Mouse (Mus musculus) neural tube, embryonic 11.5 days (tissue): Measurements from ENCODE around the gene Ptov1. TPM values are rescaled to one million over a fixed set of nuclear protein-coding genes. Genes with fewer than 3 reads are reported as not detected.
A peak's percentile ranks its signal among the peaks of the same experiment; 100 is the strongest.

Experiments used
- ATAC-seq: fragments of 200-750 bp; cut with Nextera tagmentation; 2 replicates; pipeline ENCODE4 v1.8.0; 2017; ENCODE audit warnings: moderate number of reproducible peaks, mild to moderate bottlenecking, moderate TSS enrichment, moderate library complexity; ENCODE audit not compliant: insufficient read depth, low FRiP score, low TSS enrichment
- DNase-seq: peaks from one replicate; pipeline ENCODE4 v3.0.0-alpha.2; 2015; ENCODE audit warnings: low spot score
- H3K27ac ChIP-seq: fragments of 300-500 bp; sonication (generic); 2 replicates; pipeline ENCODE4 v1.5.1; 2014; ENCODE audit warnings: low read depth, mild to moderate bottlenecking, low read length
- H3K27me3 ChIP-seq: fragments of 300-500 bp; sonication (generic); 2 replicates; pipeline ENCODE4 v1.6.1; 2014; ENCODE audit warnings: mild to moderate bottlenecking, low read length, mixed read lengths; ENCODE audit not compliant: control insufficient read depth, insufficient read depth
- H3K36me3 ChIP-seq: fragments of 300-500 bp; sonication (generic); 2 replicates; pipeline ENCODE4 v1.6.1; 2014; ENCODE audit warnings: mild to moderate bottlenecking, low read length, moderate library complexity, mixed read lengths; ENCODE audit not compliant: control insufficient read depth, insufficient read depth
- H3K4me1 ChIP-seq: fragments of 300-500 bp; sonication (generic); 2 replicates; pipeline ENCODE4 v1.6.1; 2014; ENCODE audit warnings: low read length, mixed read lengths; ENCODE audit not compliant: control insufficient read depth, insufficient read depth
- H3K4me2 ChIP-seq: fragments of 300-500 bp; sonication (generic); 2 replicates; pipeline ENCODE4 v1.6.1; 2014; ENCODE audit warnings: low read depth, mild to moderate bottlenecking, moderate library complexity
- H3K4me3 ChIP-seq: fragments of 300-500 bp; sonication (generic); 2 replicates; pipeline ENCODE4 v1.5.1; 2014; ENCODE audit warnings: low read depth, low read length
- H3K9ac ChIP-seq: fragments of 300-500 bp; sonication (generic); 2 replicates; pipeline ENCODE4 v1.6.1; 2014; ENCODE audit warnings: mild to moderate bottlenecking, low read length
- H3K9me3 ChIP-seq: fragments of 300-500 bp; sonication (generic); 2 replicates; pipeline ENCODE4 v1.6.1; 2016; ENCODE audit warnings: low read length; ENCODE audit not compliant: control insufficient read depth
- WGBS: fragments of 180-500 bp; shearing (Covaris S2); extraction: QIAGEN DNeasy Blood & Tissue Kit; methylation state at CpG from one replicate; pipeline ENCODE4 v1.1.7; 2014; 5-methylcytosine and 5-hydroxymethylcytosine counted together
- microRNA counts: library from miRNA; unstranded; fragments of <30 nt; microRNA quantifications from one replicate; lab custom pipeline; 2015
- microRNA-seq: library from miRNA; unstranded; fragments of <30 nt; microRNA quantifications from one replicate; pipeline ENCODE4, GENCODE M21; 2016
- polyA plus RNA-seq: library from polyadenylated mRNA; unstranded; fragments of >200 nt; fragmentation: Nextera tagmentation; extraction: Ambion mirVana; gene quantifications from 2 replicates; pipeline ENCODE4 v1.2.1, GENCODE M21; 2014

Ptov1 gene
- polyA plus RNA-seq, 1 experiment from 2014 or later = 419 TPM

DNA sequence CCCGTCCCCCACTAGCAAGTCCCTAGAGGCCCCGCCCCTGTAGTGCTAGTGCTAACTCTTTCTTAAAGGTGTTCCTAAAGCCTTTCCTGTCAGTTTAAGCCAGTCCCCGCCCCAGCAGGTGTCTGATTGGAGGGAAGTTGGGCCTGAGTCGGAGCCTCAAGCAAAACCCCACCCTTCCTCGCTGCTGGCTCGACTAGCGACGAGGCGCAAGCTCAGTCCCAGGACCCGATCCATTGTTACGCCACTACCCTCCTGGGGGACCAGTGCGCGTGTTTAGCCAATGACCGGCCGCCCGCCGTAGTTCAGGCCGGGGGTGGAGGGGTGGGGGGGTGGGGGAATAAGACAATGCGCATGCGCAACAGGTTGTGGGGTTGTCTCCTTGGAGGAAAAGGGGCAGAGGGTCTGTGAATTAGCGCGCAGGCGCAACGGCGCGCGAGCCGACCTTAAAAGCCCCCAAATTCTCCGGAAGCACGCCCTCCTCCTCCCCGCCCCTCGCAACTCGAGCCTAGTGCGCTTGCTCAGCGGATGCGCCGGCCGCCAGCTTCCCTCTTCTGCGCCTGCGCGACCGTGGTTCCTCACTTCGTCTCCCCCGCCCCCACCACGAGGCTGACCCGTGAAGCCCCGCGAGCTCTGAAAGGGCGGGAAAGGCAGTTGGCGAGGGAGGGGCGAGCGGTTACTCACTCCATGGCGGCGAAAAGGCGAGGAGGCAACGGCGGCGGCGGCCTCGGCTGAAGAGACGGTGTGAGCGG is 53.7 kb downstream of the Ptov1 start, which contains the start of the genes Nup62 and Il4i1:
Gene Nup62, plus strand, starts transcription at position 368 of the 749 bp plus-strand sequence.
Gene Il4i1, plus strand, starts transcription at position 667 of the 749 bp plus-strand sequence.
- ATAC-seq (peak; percentile 93), DNase-seq (peak; percentile 100)
- Histone ChIP-seq H3K4me2 (peak within 1 kb of the TSS; percentile 89), H3K36me3 (0 out of 2 replicates have a peak, but pooled peaks cover 3% of the 10 kb centered on the region), H3K9ac (peak within 1 kb of the TSS; percentile 96), H3K9me3 (no peaks in the 10 kb centered on the region), H3K4me3 (peak within 1 kb of the TSS; percentile 85), H3K4me1 (peaks cover 22% of the 10 kb centered on the region), H3K27ac (peak within 1 kb of the TSS; percentile 95), H3K27me3 (no peaks in the 10 kb centered on the region)
- under 1% methylated on average over 45 of the region's 62 CpGs for WGBS

GRCm38 (mm10) chr7:44814952-44815553 is 54.5 kb downstream of the Ptov1 start:
- H3K9ac ChIP-seq = peak overlapping the region; percentile 52
- 27% methylated on average over 14 of the region's 14 CpGs for WGBS
- H3K4me3 ChIP-seq = peak overlapping the region; percentile 85
- no peaks in the 10 kb centered on the region for H3K27me3 ChIP-seq
- peaks cover 22% of the 10 kb centered on the region for H3K4me1 ChIP-seq
- ATAC-seq (peak; percentile 6; the same call in 1 of the 2 replicates), DNase-seq (no peak)
- H3K9me3 ChIP-seq = no peaks in the 10 kb centered on the region
- 0 out of 2 replicates have a peak, but pooled peaks cover 3% of the 10 kb centered on the region for H3K36me3 ChIP-seq
- peak overlapping the region; percentile 61 for H3K4me2 ChIP-seq
- H3K27ac ChIP-seq = peak overlapping the region; percentile 95; the same call in 1 of the 2 replicates

DNA sequence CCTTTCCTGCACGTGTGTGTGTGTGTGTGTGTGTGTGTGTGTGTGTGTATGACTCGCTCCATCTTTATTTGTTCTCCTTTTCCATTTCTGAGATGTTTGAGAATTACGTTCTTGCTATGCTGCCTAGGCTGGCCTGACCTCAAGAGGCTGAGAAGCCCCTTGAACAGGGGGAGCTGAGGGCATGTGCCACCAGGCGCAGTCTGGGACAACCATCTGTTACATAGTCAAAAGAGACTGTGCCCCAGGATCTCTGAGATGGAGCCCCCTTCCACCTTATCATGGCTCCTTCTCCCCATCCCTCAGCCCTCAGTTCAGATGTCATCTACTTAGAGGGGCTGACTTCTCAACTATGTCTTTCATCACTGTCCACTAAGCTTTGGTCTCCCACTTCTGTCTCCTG is 55.2 kb downstream of the Ptov1 start:
- Histone ChIP-seq H3K4me1 (peaks cover 22% of the 10 kb centered on the region), H3K4me3 (no peak overlapping the region), H3K27me3 (no peaks in the 10 kb centered on the region), H3K27ac (no peak overlapping the region), H3K4me2 (no peak overlapping the region), H3K9ac (no peak overlapping the region), H3K9me3 (no peaks in the 10 kb centered on the region), H3K36me3 (0 out of 2 replicates have a peak, but pooled peaks cover 3% of the 10 kb centered on the region)
- no peak for DNase-seq
- WGBS = 87% methylated on average over 4 of the region's 4 CpGs
- no peak for ATAC-seq

DNA sequence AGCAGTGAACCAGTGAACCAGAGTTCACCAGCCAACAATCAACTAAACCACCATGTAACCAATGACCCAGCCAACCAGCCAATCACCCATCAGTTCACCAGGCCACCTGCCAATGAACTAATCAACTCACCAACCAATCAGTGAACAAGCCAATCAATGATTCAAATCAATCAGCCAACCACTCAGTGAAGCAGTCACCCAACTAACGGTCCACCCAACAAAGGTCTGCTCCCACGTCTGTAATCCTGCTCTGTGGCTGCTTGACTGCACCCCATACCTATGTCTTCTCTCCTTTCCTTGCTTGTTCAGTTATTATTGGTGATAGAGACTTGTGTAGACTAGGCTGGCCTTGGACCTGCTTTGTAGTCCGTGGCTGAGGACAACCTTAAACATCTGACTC is 55.6 kb downstream of the Ptov1 start:
- DNase-seq = no peak

More for the DNA sequence above, 55.6 kb downstream of the Ptov1 start:
- Histone ChIP-seq H3K27ac (no peak overlapping the region), H3K4me3 (no peak overlapping the region), H3K4me2 (no peak overlapping the region), H3K36me3 (0 out of 2 replicates have a peak, but pooled peaks cover 3% of the 10 kb centered on the region), H3K9ac (no peak overlapping the region), H3K4me1 (peaks cover 20% of the 10 kb centered on the region), H3K9me3 (no peaks in the 10 kb centered on the region), H3K27me3 (no peaks in the 10 kb centered on the region)
- 88% methylated on average over 3 of the region's 3 CpGs for WGBS
- ATAC-seq = no peak

MicroRNA genes within 50 kb of the gene (microRNA counts, 519-probe panel; counts per million panel counts)
- 171 counts per million, percentile 57 among the panel's probes with 10 or more counts for microRNA mmu-miR-707 (lab: Ali Mortazavi, UCI)

Small RNA genes within 50 kb of the gene (microRNA-seq; reads per million reads assigned to microRNA genes)
- gene Mir707 = not detected

Other genes starting within 250 kb of the Ptov1 start
- 2.2 and 2.5 TPM in 2 replicates for gene Myh14, start 198.9 kb downstream of the Ptov1 start, polyA plus RNA-seq
- gene Izumo2, start 161.0 kb downstream of the Ptov1 start, polyA plus RNA-seq = not detected in 2 replicates
- gene Vrk3, start 121.4 kb downstream of the Ptov1 start, polyA plus RNA-seq = 37.5 and 41.2 TPM in 2 replicates
- gene Zfp473, start 118.7 kb downstream of the Ptov1 start, polyA plus RNA-seq = 2.9 and 3.2 TPM in 2 replicates
- gene Nup62, start 53.7 kb downstream of the Ptov1 start, polyA plus RNA-seq = 64.2 and 68.3 TPM in 2 replicates
- gene Il4i1, start 53.4 kb downstream of the Ptov1 start, polyA plus RNA-seq = 0.65 and 1.1 TPM in 2 replicates
- 2.1 and 3.1 TPM in 2 replicates for gene Atf5, start 53.1 kb downstream of the Ptov1 start, polyA plus RNA-seq
- 37.2 and 49.3 TPM in 2 replicates for gene Akt1s1, start 20.8 kb downstream of the Ptov1 start, polyA plus RNA-seq
- gene Tbc1d17, start 20.7 kb downstream of the Ptov1 start, polyA plus RNA-seq = 69.3 and 93.0 TPM in 2 replicates
- gene Pnkp, start 12.6 kb downstream of the Ptov1 start, polyA plus RNA-seq = 30.2 and 30.6 TPM in 2 replicates
- gene Med25, start 22.9 kb upstream of the Ptov1 start, polyA plus RNA-seq = 87.7 and 93.1 TPM in 2 replicates
- 18.7 and 20.0 TPM in 2 replicates for gene Fuz, start 26.3 kb upstream of the Ptov1 start, polyA plus RNA-seq
- gene Ap2a1, start 59.7 kb upstream of the Ptov1 start, polyA plus RNA-seq = 92.5 and 95.0 TPM in 2 replicates
- gene Tsks, start 73.4 kb upstream of the Ptov1 start, polyA plus RNA-seq = 0.27 TPM in 1 of 2 replicates, not detected in the other
- 22.0 and 25.2 TPM in 2 replicates for gene Cpt1c, start 105.1 kb upstream of the Ptov1 start, polyA plus RNA-seq
- gene Prmt1, start 116.8 kb upstream of the Ptov1 start, polyA plus RNA-seq = 304 and 319 TPM in 2 replicates
- 67.1 and 72.3 TPM in 2 replicates for gene Irf3, start 127.9 kb upstream of the Ptov1 start, polyA plus RNA-seq
- 51.6 and 52.9 TPM in 2 replicates for gene Bcl2l12, start 128.9 kb upstream of the Ptov1 start, polyA plus RNA-seq
- gene Scaf1, start 146.6 kb upstream of the Ptov1 start, polyA plus RNA-seq = 54.7 and 57.6 TPM in 2 replicates
- 17.7 and 20.0 TPM in 2 replicates for gene Rras, start 148.2 kb upstream of the Ptov1 start, polyA plus RNA-seq
- gene Prr12, start 183.1 kb upstream of the Ptov1 start, polyA plus RNA-seq = 12.9 and 13.2 TPM in 2 replicates
- gene Nosip, start 192.6 kb upstream of the Ptov1 start, polyA plus RNA-seq = 59.3 and 65.1 TPM in 2 replicates
- gene Prrg2, start 192.9 kb upstream of the Ptov1 start, polyA plus RNA-seq = 14.8 and 16.2 TPM in 2 replicates
- 142 and 151 TPM in 2 replicates for gene Rcn3, start 222.4 kb upstream of the Ptov1 start, polyA plus RNA-seq
- 11.3 and 12.8 TPM in 2 replicates for gene Fcgrt, start 234.1 kb upstream of the Ptov1 start, polyA plus RNA-seq